Mouse (Mus musculus): ENCODE measurements at regions not wholly inside any gene's neighbourhood (a gene's known extent, or its start where the extent isn't known, plus 50 kb on each side); places are given as distances from the start of the nearest gene placed in this dataset.

GRCm38 (mm10) chr4:25488479-25489069 is 207.0 kb upstream of the Ufl1 start:
- no peaks in the 10 kb centered on the region for H3K4me1 ChIP-seq
- 48% methylated on average over 1 of the region's 1 CpGs for WGBS
- ATAC-seq (ENCODE audit: low FRiP score, low read depth), result no peak

GRCm38 (mm10) chr4:25483621-25483933 is 202.0 kb upstream of the Ufl1 start:
- H3K27ac ChIP-seq, result no peak overlapping the region
- no peaks in the 10 kb centered on the region for H3K4me1 ChIP-seq
- no peaks in the 10 kb centered on the region for H3K9me3 ChIP-seq
- H3K36me3 ChIP-seq, result no peaks in the 10 kb centered on the region
- no peaks in the 10 kb centered on the region for H3K27me3 ChIP-seq
- H3K9ac ChIP-seq, result no peak overlapping the region
- H3K4me3 ChIP-seq, result no peak overlapping the region
- no peak for ATAC-seq (ENCODE audit: low FRiP score, low read depth)
- 11% methylated on average over 1 of the region's 1 CpGs for WGBS
- H3K4me2 ChIP-seq (replicated peaks), result no peak overlapping the region

More at GRCm38 (mm10) chr4:25488479-25489069, 207.0 kb upstream of the Ufl1 start:
- Histone ChIP-seq H3K36me3 (no peaks in the 10 kb centered on the region), H3K4me3 (no peak overlapping the region), H3K9ac (no peak overlapping the region), H3K27ac (no peak overlapping the region), H3K9me3 (no peaks in the 10 kb centered on the region), H3K27me3 (no peaks in the 10 kb centered on the region), H3K4me2 (replicated peaks) (no peak overlapping the region)

GRCm38 (mm10) chr4:25482933-25483620 is 201.5 kb upstream of the Ufl1 start:
- Histone ChIP-seq H3K9ac (no peak overlapping the region), H3K27ac (no peak overlapping the region), H3K4me1 (no peaks in the 10 kb centered on the region), H3K4me2 (replicated peaks) (no peak overlapping the region), H3K36me3 (no peaks in the 10 kb centered on the region), H3K9me3 (no peaks in the 10 kb centered on the region), H3K27me3 (no peaks in the 10 kb centered on the region), H3K4me3 (no peak overlapping the region)
- 41% methylated on average over 6 of the region's 6 CpGs for WGBS
- ATAC-seq (ENCODE audit: low FRiP score, low read depth), result no peak

GRCm38 (mm10) chr4:25473026-25473425 is 191.4 kb upstream of the Ufl1 start:
- Histone ChIP-seq H3K36me3 (no peaks in the 10 kb centered on the region), H3K4me1 (no peaks in the 10 kb centered on the region), H3K9me3 (no peaks in the 10 kb centered on the region), H3K27ac (no peak overlapping the region), H3K4me2 (replicated peaks) (no peak overlapping the region), H3K27me3 (no peaks in the 10 kb centered on the region), H3K9ac (no peak overlapping the region), H3K4me3 (no peak overlapping the region)
- ATAC-seq (ENCODE audit: low FRiP score, low read depth), result no peak

- no peak overlapping the region for H3K4me2 ChIP-seq (replicated peaks)
- H3K9ac ChIP-seq, result no peak overlapping the region
- no peak overlapping the region for H3K4me3 ChIP-seq
- ATAC-seq (ENCODE audit: low FRiP score, low read depth), result no peak
- H3K4me1 ChIP-seq, result no peaks in the 10 kb centered on the region
- no peaks in the 10 kb centered on the region for H3K9me3 ChIP-seq
- WGBS, result 91% methylated on average over 3 of the region's 3 CpGs
- H3K27me3 ChIP-seq, result no peaks in the 10 kb centered on the region
- H3K27ac ChIP-seq, result no peak overlapping the region
- no peaks in the 10 kb centered on the region for H3K36me3 ChIP-seq
These were observed 184.9 kb upstream of the Ufl1 start for GRCm38 (mm10) chr4:25466490-25466889.

GRCm38 (mm10) chr4:25464792-25465590 is 183.4 kb upstream of the Ufl1 start:
- no peak for ATAC-seq (ENCODE audit: low FRiP score, low read depth)
- Histone ChIP-seq H3K36me3 (no peaks in the 10 kb centered on the region), H3K27me3 (no peaks in the 10 kb centered on the region), H3K4me3 (no peak overlapping the region), H3K4me1 (no peaks in the 10 kb centered on the region), H3K4me2 (replicated peaks) (no peak overlapping the region), H3K9ac (no peak overlapping the region), H3K27ac (no peak overlapping the region), H3K9me3 (no peaks in the 10 kb centered on the region)
- 71% methylated on average over 1 of the region's 1 CpGs for WGBS

- Histone ChIP-seq H3K36me3 (no peaks in the 10 kb centered on the region), H3K4me3 (no peak overlapping the region), H3K4me1 (no peaks in the 10 kb centered on the region), H3K27me3 (no peaks in the 10 kb centered on the region), H3K27ac (no peak overlapping the region), H3K9ac (no peak overlapping the region), H3K9me3 (no peaks in the 10 kb centered on the region), H3K4me2 (replicated peaks) (no peak overlapping the region)
- no peak for ATAC-seq (ENCODE audit: low FRiP score, low read depth)
- 66% methylated on average over 1 of the region's 1 CpGs for WGBS
These were observed 182.4 kb upstream of the Ufl1 start for GRCm38 (mm10) chr4:25464069-25464468.

- Histone ChIP-seq H3K27ac (no peak overlapping the region), H3K4me1 (no peaks in the 10 kb centered on the region), H3K36me3 (no peaks in the 10 kb centered on the region), H3K9ac (no peak overlapping the region), H3K4me3 (no peak overlapping the region), H3K4me2 (replicated peaks) (no peak overlapping the region), H3K9me3 (no peaks in the 10 kb centered on the region), H3K27me3 (no peaks in the 10 kb centered on the region)
- no peak for ATAC-seq (ENCODE audit: low FRiP score, low read depth)
- 76% methylated on average over 1 of the region's 1 CpGs for WGBS
These were observed 178.5 kb upstream of the Ufl1 start for GRCm38 (mm10) chr4:25460127-25460526.

- 51% methylated on average over 3 of the region's 3 CpGs for WGBS
- no peak overlapping the region for H3K4me2 ChIP-seq (replicated peaks)
- H3K36me3 ChIP-seq, result no peaks in the 10 kb centered on the region
- H3K27ac ChIP-seq, result no peak overlapping the region
- ATAC-seq (ENCODE audit: low FRiP score, low read depth), result no peak
- H3K4me3 ChIP-seq, result no peak overlapping the region
- H3K27me3 ChIP-seq, result no peaks in the 10 kb centered on the region
- no peaks in the 10 kb centered on the region for H3K4me1 ChIP-seq
- H3K9me3 ChIP-seq, result no peaks in the 10 kb centered on the region
- H3K9ac ChIP-seq, result no peak overlapping the region
These were observed 173.1 kb upstream of the Ufl1 start for GRCm38 (mm10) chr4:25454752-25455151.

- no peaks in the 10 kb centered on the region for H3K36me3 ChIP-seq
- no peaks in the 10 kb centered on the region for H3K4me1 ChIP-seq
- no peak overlapping the region for H3K4me3 ChIP-seq
- H3K27ac ChIP-seq, result no peak overlapping the region
- H3K4me2 ChIP-seq (replicated peaks), result no peak overlapping the region
- H3K9me3 ChIP-seq, result no peaks in the 10 kb centered on the region
- no peak overlapping the region for H3K9ac ChIP-seq
- no peak for ATAC-seq (ENCODE audit: low FRiP score, low read depth)
- H3K27me3 ChIP-seq, result no peaks in the 10 kb centered on the region
- 88% methylated on average over 6 of the region's 6 CpGs for WGBS
These were observed 171.6 kb upstream of the Ufl1 start for GRCm38 (mm10) chr4:25453127-25453806.

GRCm38 (mm10) chr4:25451865-25452264 is 170.2 kb upstream of the Ufl1 start:
- no peaks in the 10 kb centered on the region for H3K36me3 ChIP-seq
- no peaks in the 10 kb centered on the region for H3K9me3 ChIP-seq
- WGBS, result 69% methylated on average over 6 of the region's 6 CpGs
- H3K9ac ChIP-seq, result no peak overlapping the region
- ATAC-seq (ENCODE audit: low FRiP score, low read depth), result no peak
- H3K4me3 ChIP-seq, result no peak overlapping the region
- no peaks in the 10 kb centered on the region for H3K27me3 ChIP-seq
- H3K4me2 ChIP-seq (replicated peaks), result no peak overlapping the region
- H3K27ac ChIP-seq, result no peak overlapping the region
- no peaks in the 10 kb centered on the region for H3K4me1 ChIP-seq

GRCm38 (mm10) chr4:25432203-25432602 is 150.6 kb upstream of the Ufl1 start:
- 92% methylated on average over 8 of the region's 8 CpGs for WGBS
- Histone ChIP-seq H3K9me3 (no peaks in the 10 kb centered on the region), H3K4me2 (replicated peaks) (no peak overlapping the region), H3K9ac (no peak overlapping the region), H3K4me3 (no peak overlapping the region), H3K36me3 (no peaks in the 10 kb centered on the region), H3K27me3 (no peaks in the 10 kb centered on the region), H3K27ac (no peak overlapping the region), H3K4me1 (no peaks in the 10 kb centered on the region)
- ATAC-seq (ENCODE audit: low FRiP score, low read depth), result no peak
